Mouse (Mus musculus) limb, embryonic 14.5 days (tissue): ENCODE data around the gene Susd3. TPM values are rescaled to one million over a fixed set of nuclear protein-coding genes. Genes with fewer than 3 reads are reported as not detected.

Experiments used
- ATAC-seq: fragments of 200-750 bp; cut with Nextera tagmentation; 2 replicates; pipeline ENCODE4 v1.8.0; 2017; ENCODE audit warnings: low read depth, moderate number of reproducible peaks, moderate TSS enrichment; ENCODE audit not compliant: low FRiP score
- DNase-seq: peaks from one replicate; pipeline ENCODE4 v3.0.0-alpha.2; 2015; ENCODE audit warnings: low spot score
- H3K27ac ChIP-seq: fragments of 300-500 bp; sonication (generic); replicated peaks from 2 replicates; pipeline ENCODE4 v1.5.1; 2014; ENCODE audit warnings: low read depth, mild to moderate bottlenecking, low read length, moderate library complexity, mixed read lengths
- H3K27me3 ChIP-seq: fragments of 300-500 bp; sonication (generic); 2 replicates; pipeline ENCODE4 v1.6.1; 2014; ENCODE audit warnings: low read length, mixed read lengths; ENCODE audit not compliant: control insufficient read depth, insufficient read depth
- H3K36me3 ChIP-seq: fragments of 300-500 bp; sonication (generic); 2 replicates; pipeline ENCODE4 v1.6.1; 2014; ENCODE audit warnings: mild to moderate bottlenecking, low read length, moderate library complexity, mixed read lengths; ENCODE audit not compliant: control insufficient read depth, insufficient read depth
- H3K4me1 ChIP-seq: fragments of 300-500 bp; sonication (generic); 2 replicates; pipeline ENCODE4 v1.6.1; 2014; ENCODE audit warnings: antibody characterized with exemption, low read length, mixed read lengths; ENCODE audit not compliant: control insufficient read depth, insufficient read depth
- H3K4me2 ChIP-seq: fragments of 300-500 bp; sonication (generic); replicated peaks from 2 replicates; pipeline ENCODE4 v1.6.1; 2014; ENCODE audit warnings: low read depth, mild to moderate bottlenecking, low read length, moderate library complexity; ENCODE audit not compliant: severe bottlenecking
- H3K4me3 ChIP-seq: fragments of 300-500 bp; sonication (generic); replicated peaks from 2 replicates; pipeline ENCODE4 v1.5.1; 2014; ENCODE audit warnings: low read length
- H3K9ac ChIP-seq: fragments of 300-500 bp; sonication (generic); 2 replicates; pipeline ENCODE4 v1.6.1; 2014; ENCODE audit warnings: mild to moderate bottlenecking, low read depth, low read length, moderate library complexity; ENCODE audit not compliant: severe bottlenecking
- H3K9me3 ChIP-seq: fragments of 300-500 bp; sonication (generic); 2 replicates; pipeline ENCODE4 v1.6.1; 2016; ENCODE audit warnings: low read length; ENCODE audit not compliant: control insufficient read depth
- POLR2A ChIP-seq: fragments of 200-500 bp; IDR thresholded peaks from 2 replicates; pipeline ENCODE4 v1.8.0; 2012; ENCODE audit warnings: inconsistent platforms, mild to moderate bottlenecking, moderate library complexity, borderline replicate concordance; ENCODE audit not compliant: insufficient read depth, insufficient read length; ENCODE audit errors: extremely low read depth
- WGBS: fragments of 180-500 bp; shearing (Covaris S2); extraction: QIAGEN DNeasy Blood & Tissue Kit; methylation state at CpG from one replicate; pipeline ENCODE4 v1.1.7; 2014; 5-methylcytosine and 5-hydroxymethylcytosine counted together
- polyA plus RNA-seq, 2 experiments: library from polyadenylated mRNA; depleted of rRNA in 1 of 2; stranded (reverse) in 1 of 2; unstranded in 1 of 2; fragments of >200 nt; fragmentation: Nextera tagmentation in 1 of 2; extraction: Ambion mirVana in 1 of 2; gene quantifications; 2 replicates each; pipeline versions ENCODE4 v1.2.1 to v1.2.3; 2012 to 2014

Gene Susd3
- polyA plus RNA-seq, 2 experiments: 2.2 to 2.6 TPM

GRCm38 (mm10) chr13:49225159-49225558, 23.3 kb downstream of the Susd3 start:
- H3K27me3 ChIP-seq: no peaks in the 10 kb centered on the region
- ATAC-seq (no peak), DNase-seq (no peak)
- no peaks in the 10 kb centered on the region for H3K36me3 ChIP-seq
- H3K9me3 ChIP-seq: no peaks in the 10 kb centered on the region
- WGBS: 70% methylated on average over 3 of the region's 3 CpGs
- H3K9ac ChIP-seq: no peak overlapping the region
- TF ChIP-seq POLR2A: no peak
- no peaks in the 10 kb centered on the region for H3K4me1 ChIP-seq
- no peak overlapping the region for H3K4me3 ChIP-seq
- H3K4me2 ChIP-seq: no peak overlapping the region
- no peak overlapping the region for H3K27ac ChIP-seq

DNA sequence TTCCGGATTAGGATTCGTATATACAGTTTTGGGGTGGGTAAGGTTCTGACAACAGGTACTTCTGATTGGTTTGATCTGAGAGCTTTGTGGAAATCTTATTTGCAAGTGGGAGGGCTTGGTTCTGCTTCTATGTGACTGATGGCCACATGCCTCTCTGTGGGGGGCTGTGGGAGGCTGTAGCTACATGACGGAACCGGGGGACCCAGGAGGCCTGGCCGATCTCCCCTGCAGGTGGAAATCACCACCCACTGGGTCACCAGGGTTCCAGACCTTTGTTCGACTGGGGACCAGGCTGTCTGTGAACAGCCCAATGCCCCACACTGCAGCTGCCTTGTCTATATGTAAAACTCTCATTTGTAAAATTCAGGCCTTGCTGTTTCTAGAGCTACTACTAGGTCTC, 23.8 kb downstream of the Susd3 start:
- Histone ChIP-seq H3K9me3 (no peaks in the 10 kb centered on the region), H3K4me3 (no peak overlapping the region), H3K4me1 (no peaks in the 10 kb centered on the region), H3K27ac (no peak overlapping the region), H3K27me3 (no peaks in the 10 kb centered on the region), H3K36me3 (no peaks in the 10 kb centered on the region), H3K9ac (0 out of 2 replicates have a peak overlapping the region, but pooled peaks have one; percentile 32), H3K4me2 (no peak overlapping the region)
- ATAC-seq (no peak), DNase-seq (no peak)
- 20% methylated on average over 6 of the region's 6 CpGs for WGBS
- no peak for TF ChIP-seq POLR2A

GRCm38 (mm10) chr13:49224314-49224713, 24.2 kb downstream of the Susd3 start:
- TF ChIP-seq POLR2A: no peak
- Histone ChIP-seq H3K4me3 (no peak overlapping the region), H3K27ac (no peak overlapping the region), H3K4me2 (no peak overlapping the region), H3K9me3 (no peaks in the 10 kb centered on the region), H3K9ac (0 out of 2 replicates have a peak overlapping the region, but pooled peaks have one; percentile 32), H3K27me3 (no peaks in the 10 kb centered on the region), H3K4me1 (no peaks in the 10 kb centered on the region), H3K36me3 (no peaks in the 10 kb centered on the region)
- DNase-seq (peak; percentile 43), ATAC-seq (no peak)
- WGBS: 9% methylated on average over 10 of the region's 10 CpGs

DNA sequence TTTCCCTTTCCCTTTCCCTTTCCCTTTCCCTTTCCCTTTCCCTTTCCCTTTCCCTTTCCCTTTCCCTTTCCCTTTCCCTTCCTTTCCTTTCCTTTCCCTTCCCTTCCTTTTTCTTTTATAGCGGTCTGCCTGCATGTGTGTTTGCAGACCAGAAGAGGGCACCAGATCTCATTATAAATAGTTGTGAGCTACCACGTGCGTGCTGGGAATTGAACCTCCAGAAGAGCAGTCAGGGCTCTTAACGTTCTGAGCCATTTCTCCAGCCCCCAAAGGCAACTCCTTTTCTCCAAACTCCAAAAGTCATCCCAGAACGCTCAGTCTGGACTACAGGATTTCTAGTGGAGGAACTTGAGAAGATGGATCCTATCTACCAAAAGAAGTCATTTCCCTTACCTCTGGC, 27.6 kb downstream of the Susd3 start:
- Histone ChIP-seq H3K9me3 (no peaks in the 10 kb centered on the region), H3K9ac (no peak overlapping the region), H3K4me3 (no peak overlapping the region), H3K27me3 (no peaks in the 10 kb centered on the region), H3K27ac (no peak overlapping the region), H3K36me3 (no peaks in the 10 kb centered on the region), H3K4me2 (no peak overlapping the region), H3K4me1 (peaks cover 8% of the 10 kb centered on the region)
- 31% methylated on average over 5 of the region's 5 CpGs for WGBS
- ATAC-seq (no peak), DNase-seq (no peak)
- no peak for TF ChIP-seq POLR2A

DNA sequence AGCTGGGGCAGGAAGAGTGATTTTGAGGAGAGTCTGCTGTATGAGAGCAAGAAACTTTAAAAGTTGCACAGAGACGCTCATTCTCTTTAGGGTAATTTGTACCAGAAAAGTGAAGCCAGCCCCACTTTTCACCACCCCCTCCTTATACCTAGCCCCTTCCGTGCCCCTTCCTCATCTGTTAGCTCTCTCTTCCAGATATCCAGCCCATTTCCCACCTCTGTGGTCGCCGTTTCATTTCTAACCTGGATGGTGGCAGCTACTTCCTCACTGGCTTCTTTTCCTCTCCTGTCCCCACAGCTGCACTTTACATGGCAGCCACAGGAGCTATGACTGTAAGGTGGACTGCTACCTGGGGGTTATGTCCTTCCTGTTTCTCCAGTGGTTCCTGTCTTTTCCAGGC, 29.1 kb downstream of the Susd3 start:
- Histone ChIP-seq H3K9me3 (no peaks in the 10 kb centered on the region), H3K9ac (no peak overlapping the region), H3K4me2 (no peak overlapping the region), H3K4me3 (no peak overlapping the region), H3K4me1 (peaks cover 16% of the 10 kb centered on the region), H3K27ac (no peak overlapping the region), H3K27me3 (no peaks in the 10 kb centered on the region), H3K36me3 (no peaks in the 10 kb centered on the region)
- WGBS: 81% methylated on average over 4 of the region's 4 CpGs
- DNase-seq (no peak), ATAC-seq (no peak)
- TF ChIP-seq POLR2A: no peak

DNA sequence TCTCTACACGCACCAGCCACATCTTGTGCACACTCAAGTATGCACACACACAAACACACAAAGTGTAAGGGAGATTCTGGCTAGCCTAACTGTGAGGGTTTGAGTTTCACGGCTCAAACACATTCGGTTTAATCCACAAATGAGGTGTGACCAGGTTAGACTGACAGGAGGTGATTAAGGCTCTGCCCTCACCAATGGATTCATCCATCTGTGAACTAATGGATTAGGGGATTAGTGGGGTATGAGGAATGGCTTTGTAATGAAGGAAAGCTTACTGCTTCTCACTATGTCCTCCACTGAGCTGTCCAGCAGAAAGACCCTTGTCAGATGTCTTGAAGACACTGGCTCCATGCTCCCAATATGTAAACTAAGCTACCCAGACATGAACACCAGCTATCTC, 29.9 kb downstream of the Susd3 start:
- 51% methylated on average over 3 of the region's 3 CpGs for WGBS
- Histone ChIP-seq H3K4me3 (no peak overlapping the region), H3K9ac (no peak overlapping the region), H3K9me3 (no peaks in the 10 kb centered on the region), H3K4me1 (peaks cover 20% of the 10 kb centered on the region), H3K4me2 (no peak overlapping the region), H3K27ac (no peak overlapping the region), H3K27me3 (no peaks in the 10 kb centered on the region), H3K36me3 (no peaks in the 10 kb centered on the region)
- ATAC-seq (no peak), DNase-seq (no peak)
- TF ChIP-seq POLR2A: no peak
